Comparison of ENCODE assay signal across 9 mouse cellular contexts in the genomic region with DNA sequence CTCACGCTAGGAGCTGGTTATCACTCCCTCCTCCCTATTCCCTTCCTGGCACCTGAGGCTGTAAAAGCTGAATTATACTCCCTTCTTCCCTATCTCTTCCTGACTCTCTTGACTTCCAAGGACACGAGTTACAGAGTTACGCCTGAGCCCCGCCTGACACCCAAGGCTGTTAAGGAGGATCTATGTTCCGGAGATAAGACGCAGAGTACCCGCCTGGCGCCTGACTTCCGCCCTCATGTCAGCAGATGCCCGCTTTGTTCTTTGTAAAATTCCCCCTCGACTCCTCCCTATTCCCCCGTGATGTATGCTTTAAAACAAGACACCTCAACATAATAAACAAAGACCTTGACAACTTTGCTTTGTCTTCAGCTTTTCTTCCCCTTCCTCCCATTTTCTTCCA. TPM values are rescaled to one million over a fixed set of nuclear protein-coding genes. Genes with fewer than 3 reads are reported as not detected.
DNase-seq lines count a peak whose midpoint lies in the region; ATAC-seq and TF ChIP-seq lines count a peak whose summit lies in the region.
"Had no signal": no experiment of that assay in that cellular context is flagged by ENCODE, and none has a peak within 500 bp of the region (broad histone marks: within the 10 kb centered on the region; RNA-seq: fewer than 3 reads in every experiment).

No protein-coding gene starts in this region.

- no peak for ATAC-seq in stomach, embryonic 15.5 days (ENCODE audit: insufficient read depth, low FRiP score, low read depth)
- no peak for ATAC-seq in stomach, postnatal 0 days (ENCODE audit: low FRiP score, low TSS enrichment)
- peak; percentile 75 for ATAC-seq in megakaryocyte progenitor cell, adult 5-6 weeks (replicated peaks; ENCODE audit: poor library complexity)

- TF ChIP-seq CTCF in stomach, postnatal 0 days (IDR thresholded peaks at IDR 0.05; ENCODE audit: low read depth), result no peak

- H3K27me3 ChIP-seq in stomach, embryonic 15.5 days (replicated peaks), result no peaks in the 10 kb centered on the region
- no peaks in the 10 kb centered on the region for H3K27me3 ChIP-seq in stomach, postnatal 0 days (ENCODE audit: control insufficient read depth, insufficient read depth, low read length)

- WGBS in stomach, embryonic 15.5 days, result 8% methylated on average over 12 of the region's 12 CpGs
- 8% methylated on average over 12 of the region's 12 CpGs for WGBS in stomach, postnatal 0 days

- H3K4me1 ChIP-seq in stomach, embryonic 15.5 days, result no peaks in the 10 kb centered on the region
- no peaks in the 10 kb centered on the region for H3K4me1 ChIP-seq in stomach, postnatal 0 days (replicated peaks; ENCODE audit: control insufficient read depth, insufficient read depth)

- no peak overlapping the region for H3K4me3 ChIP-seq in stomach, embryonic 15.5 days (replicated peaks)
- no peak overlapping the region for H3K4me3 ChIP-seq in stomach, postnatal 0 days (ENCODE audit: low read depth, low read length)
- H3K4me3 ChIP-seq: myocyte had no signal

- no peaks in the 10 kb centered on the region for H3K9me3 ChIP-seq in stomach, embryonic 15.5 days
- no peaks in the 10 kb centered on the region for H3K9me3 ChIP-seq in stomach, postnatal 0 days (ENCODE audit: control insufficient read depth, low read length)

- peak overlapping the region; percentile 33 for H3K4me2 ChIP-seq in stomach, embryonic 15.5 days
- H3K4me2 ChIP-seq in stomach, postnatal 0 days (replicated peaks; ENCODE audit: low read depth), result no peak overlapping the region

- H3K9ac ChIP-seq in stomach, embryonic 15.5 days, result no peak overlapping the region
- no peak overlapping the region for H3K9ac ChIP-seq in stomach, postnatal 0 days (ENCODE audit: low read length)

- DNase-seq in stomach, postnatal 0 days (ENCODE audit: low spot score), result no peak
- peak; percentile 85 for DNase-seq in induced T-regulatory cell, adult 2 months (ENCODE audit: low read depth)
- DNase-seq in yolk sac, embryonic 10.5 days (ENCODE audit: low spot score), result peak; percentile 19
- no peak for DNase-seq in cerebellum, postnatal 25 days
- no peak for DNase-seq in frontal cortex, postnatal 14 days (ENCODE audit: low spot score in 2 of 2)
- DNase-seq in right cerebral cortex, postnatal 36 days (ENCODE audit: low spot score in 2 of 2), result no peak

- H3K27ac ChIP-seq in stomach, embryonic 15.5 days, result no peak overlapping the region
- no peak overlapping the region for H3K27ac ChIP-seq in stomach, postnatal 0 days (replicated peaks)

- no peak for TF ChIP-seq EP300 in stomach, postnatal 0 days (optimal IDR thresholded peaks at IDR 0.05)

- no peaks in the 10 kb centered on the region for H3K36me3 ChIP-seq in stomach, embryonic 15.5 days
- H3K36me3 ChIP-seq in stomach, postnatal 0 days (ENCODE audit: control insufficient read depth, insufficient read depth, low read length), result no peaks in the 10 kb centered on the region

RNA-seq across cellular contexts. Expression of a gene that starts 46.1 kb away (rescaled TPM):
- polyA plus RNA-seq in stomach, embryonic 15.5 days (2015; fragmentation: Nextera tagmentation; extraction: Ambion mirVana), result 0.09 and 0.13 TPM in 2 replicates
- 0.04 TPM in 2 replicates for polyA plus RNA-seq in stomach, postnatal 0 days (2015; fragmentation: Nextera tagmentation; extraction: Ambion mirVana)
- 1.4 TPM in 2 replicates for total RNA-seq in megakaryocyte progenitor cell, adult 5-6 weeks (2015)
- total RNA-seq in megakaryocyte progenitor cell, adult 5-6 weeks (2017), result 0.74 and 1.1 TPM in 2 replicates

Comparison
In these comparisons a context has a peak if more than half of its experiments do, and no peak if none do; other contexts are left out.
1. DNase-seq: peak in induced T-regulatory cell, adult 2 months (single experiment) and yolk sac, embryonic 10.5 days (single experiment); none in stomach, postnatal 0 days (single experiment), cerebellum, postnatal 25 days (0 of 2), frontal cortex, postnatal 14 days (0 of 2) and right cerebral cortex, postnatal 36 days (0 of 2).